Mouse (Mus musculus) intestine, embryonic 16.5 days (tissue): ENCODE measurements around the gene Gm20388. TPM values are rescaled to one million over a fixed set of nuclear protein-coding genes. Genes with fewer than 3 reads are reported as not detected.

Experiments
- ATAC-seq: fragments of 200-750 bp; cut with Nextera tagmentation; 2 replicates; pipeline ENCODE4 v1.8.0; 2017; ENCODE audit warnings: moderate TSS enrichment, moderate library complexity
- H3K27ac ChIP-seq: fragments of 300-500 bp; sonication (generic); 2 replicates; pipeline ENCODE4 v1.5.1; 2014; ENCODE audit warnings: mild to moderate bottlenecking, low read length
- H3K27me3 ChIP-seq: fragments of 300-500 bp; sonication (generic); replicated peaks from 2 replicates; pipeline ENCODE4 v1.6.1; 2014; ENCODE audit warnings: low read length, control low read depth, mixed read lengths; ENCODE audit not compliant: control insufficient read depth, insufficient read depth
- H3K36me3 ChIP-seq: fragments of 300-500 bp; sonication (generic); 2 replicates; pipeline ENCODE4 v1.6.1; 2014; ENCODE audit warnings: low read length, control low read depth; ENCODE audit not compliant: control insufficient read depth, insufficient read depth
- H3K4me1 ChIP-seq: fragments of 300-500 bp; sonication (generic); 2 replicates; pipeline ENCODE4 v1.6.1; 2014; ENCODE audit warnings: low read length, control low read depth, mixed read lengths; ENCODE audit not compliant: control insufficient read depth, insufficient read depth
- H3K4me2 ChIP-seq: fragments of 300-500 bp; sonication (generic); 2 replicates; pipeline ENCODE4 v1.6.1; 2014; ENCODE audit warnings: low read depth, low read length, control low read depth
- H3K4me3 ChIP-seq: fragments of 300-500 bp; sonication (generic); 2 replicates; pipeline ENCODE4 v1.5.1; 2014; ENCODE audit warnings: mild to moderate bottlenecking, low read length
- H3K9ac ChIP-seq: fragments of 300-500 bp; sonication (generic); 2 replicates; pipeline ENCODE4 v1.6.1; 2014; ENCODE audit warnings: low read depth, low read length
- H3K9me3 ChIP-seq: fragments of 300-500 bp; sonication (generic); 2 replicates; pipeline ENCODE4 v1.6.1; 2016; ENCODE audit warnings: low read length, control low read depth; ENCODE audit not compliant: control insufficient read depth
- WGBS: fragments of 180-500 bp; shearing (Covaris S2); extraction: QIAGEN DNeasy Blood & Tissue Kit; methylation state at CpG from one replicate; pipeline ENCODE4 v1.1.7; 2014; 5-methylcytosine and 5-hydroxymethylcytosine counted together
- polyA plus RNA-seq: library from polyadenylated mRNA; unstranded; fragments of >200 nt; fragmentation: Nextera tagmentation; extraction: Ambion mirVana; gene quantifications from 2 replicates; pipeline ENCODE4 v1.2.1, GENCODE M21; 2015

Gene Gm20388
- polyA plus RNA-seq, 1 experiment from 2014 or later = 5.8 TPM

GRCm38 (mm10) chr8:120591587-120592292 is 681.1 kb downstream of the Gm20388 start:
- 49% methylated on average over 10 of the region's 10 CpGs for WGBS
- Histone ChIP-seq H3K9me3 (0 out of 2 replicates have a peak, but pooled peaks cover 3% of the 10 kb centered on the region), H3K36me3 (no peaks in the 10 kb centered on the region), H3K4me2 (no peak overlapping the region), H3K27me3 (no peaks in the 10 kb centered on the region), H3K27ac (no peak overlapping the region), H3K4me3 (no peak overlapping the region), H3K4me1 (peaks cover 10% of the 10 kb centered on the region), H3K9ac (no peak overlapping the region)
- ATAC-seq = no peak

GRCm38 (mm10) chr8:120594571-120594970 is 683.9 kb downstream of the Gm20388 start:
- H3K9ac ChIP-seq = no peak overlapping the region
- no peaks in the 10 kb centered on the region for H3K27me3 ChIP-seq
- WGBS = 88% methylated on average over 5 of the region's 5 CpGs
- H3K4me1 ChIP-seq = peaks cover 6% of the 10 kb centered on the region; the same call in 1 of the 2 replicates
- no peak overlapping the region for H3K27ac ChIP-seq
- H3K4me3 ChIP-seq = no peak overlapping the region
- no peaks in the 10 kb centered on the region for H3K36me3 ChIP-seq
- no peak for ATAC-seq
- H3K4me2 ChIP-seq = no peak overlapping the region
- 0 out of 2 replicates have a peak, but pooled peaks cover 3% of the 10 kb centered on the region for H3K9me3 ChIP-seq

- Histone ChIP-seq H3K36me3 (no peaks in the 10 kb centered on the region), H3K9me3 (0 out of 2 replicates have a peak, but pooled peaks cover 3% of the 10 kb centered on the region), H3K9ac (no peak overlapping the region), H3K27me3 (no peaks in the 10 kb centered on the region), H3K4me3 (no peak overlapping the region), H3K27ac (no peak overlapping the region), H3K4me1 (0 out of 2 replicates have a peak, but pooled peaks cover 3% of the 10 kb centered on the region), H3K4me2 (no peak overlapping the region)
- 13% methylated on average over 5 of the region's 5 CpGs for WGBS
- peak; percentile 31; the same call in 1 of the 2 replicates for ATAC-seq
Observed at GRCm38 (mm10) chr8:120595963-120596362, 685.3 kb downstream of the Gm20388 start.

GRCm38 (mm10) chr8:120598579-120598978 is 687.9 kb downstream of the Gm20388 start:
- Histone ChIP-seq H3K4me1 (0 out of 2 replicates have a peak, but pooled peaks cover 3% of the 10 kb centered on the region), H3K9ac (peak overlapping the region; percentile 26; the same call in 1 of the 2 replicates), H3K27me3 (no peaks in the 10 kb centered on the region), H3K27ac (no peak overlapping the region), H3K4me3 (no peak overlapping the region), H3K36me3 (no peaks in the 10 kb centered on the region), H3K9me3 (0 out of 2 replicates have a peak, but pooled peaks cover 3% of the 10 kb centered on the region), H3K4me2 (peak overlapping the region; percentile 9; the same call in 1 of the 2 replicates)
- 17% methylated on average over 24 of the region's 24 CpGs for WGBS
- ATAC-seq = peak; percentile 62

GRCm38 (mm10) chr8:120599504-120599903 is 688.9 kb downstream of the Gm20388 start:
- Histone ChIP-seq H3K27ac (no peak overlapping the region), H3K4me1 (0 out of 2 replicates have a peak, but pooled peaks cover 3% of the 10 kb centered on the region), H3K36me3 (no peaks in the 10 kb centered on the region), H3K4me2 (no peak overlapping the region), H3K9ac (no peak overlapping the region), H3K4me3 (no peak overlapping the region), H3K9me3 (0 out of 2 replicates have a peak, but pooled peaks cover 1% of the 10 kb centered on the region), H3K27me3 (no peaks in the 10 kb centered on the region)
- ATAC-seq = no peak
- whole genome bisulfite sequencing = 58% methylated on average over 7 of the region's 7 CpGs

- peak; percentile 29 for ATAC-seq
- no peak overlapping the region for H3K4me3 ChIP-seq
- H3K27ac ChIP-seq = 0 out of 2 replicates have a peak overlapping the region, but pooled peaks have one; percentile 25
- no peaks in the 10 kb centered on the region for H3K36me3 ChIP-seq
- WGBS = 35% methylated on average over 6 of the region's 6 CpGs
- no peaks in the 10 kb centered on the region for H3K27me3 ChIP-seq
- no peak overlapping the region for H3K4me2 ChIP-seq
- 0 out of 2 replicates have a peak overlapping the region, but pooled peaks have one; percentile 5 for H3K9ac ChIP-seq
- no peaks in the 10 kb centered on the region for H3K9me3 ChIP-seq
- 0 out of 2 replicates have a peak, but pooled peaks cover 3% of the 10 kb centered on the region for H3K4me1 ChIP-seq
Observed at GRCm38 (mm10) chr8:120602672-120603071, 692.0 kb downstream of the Gm20388 start.

- ATAC-seq = no peak
Observed at GRCm38 (mm10) chr8:120607460-120607859, 696.8 kb downstream of the Gm20388 start.

GRCm38 (mm10) chr8:120607885-120608284 is 697.2 kb downstream of the Gm20388 start:
- no peaks in the 10 kb centered on the region; the same call in 1 of the 2 replicates for H3K9me3 ChIP-seq
- H3K4me3 ChIP-seq = no peak overlapping the region
- H3K9ac ChIP-seq = no peak overlapping the region
- H3K4me1 ChIP-seq = no peaks in the 10 kb centered on the region
- no peak for ATAC-seq
- H3K4me2 ChIP-seq = no peak overlapping the region
- H3K27me3 ChIP-seq = no peaks in the 10 kb centered on the region
- H3K27ac ChIP-seq = no peak overlapping the region
- WGBS = 16% methylated on average over 7 of the region's 7 CpGs
- no peaks in the 10 kb centered on the region for H3K36me3 ChIP-seq

More at GRCm38 (mm10) chr8:120607460-120607859, 696.8 kb downstream of the Gm20388 start:
- no peaks in the 10 kb centered on the region; the same call in 1 of the 2 replicates for H3K9me3 ChIP-seq
- H3K4me1 ChIP-seq = no peaks in the 10 kb centered on the region
- no peak overlapping the region for H3K27ac ChIP-seq
- H3K36me3 ChIP-seq = no peaks in the 10 kb centered on the region
- no peak overlapping the region for H3K4me3 ChIP-seq
- H3K27me3 ChIP-seq = no peaks in the 10 kb centered on the region
- H3K4me2 ChIP-seq = no peak overlapping the region
- H3K9ac ChIP-seq = no peak overlapping the region
- WGBS = 79% methylated on average over 9 of the region's 9 CpGs

- no peaks in the 10 kb centered on the region for H3K36me3 ChIP-seq
- no peak overlapping the region for H3K4me2 ChIP-seq
- 83% methylated on average over 6 of the region's 6 CpGs for WGBS
- no peak overlapping the region for H3K9ac ChIP-seq
- no peak for ATAC-seq
- H3K27ac ChIP-seq = no peak overlapping the region
- no peaks in the 10 kb centered on the region; the same call in 1 of the 2 replicates for H3K9me3 ChIP-seq
- no peaks in the 10 kb centered on the region for H3K4me1 ChIP-seq
- H3K4me3 ChIP-seq = no peak overlapping the region
- H3K27me3 ChIP-seq = no peaks in the 10 kb centered on the region
Observed at GRCm38 (mm10) chr8:120610824-120611223, 700.2 kb downstream of the Gm20388 start.
